Mouse (Mus musculus): ENCODE measurements at regions not wholly inside any gene's neighbourhood (a gene's known extent, or its start where the extent isn't known, plus 50 kb on each side); places are given as distances from the start of the nearest gene placed in this dataset.

- DNase-seq: peak; percentile 1
Observed at GRCm38 (mm10) chrY:43772246-43772645, 492.0 kb downstream of the Gm21739 start.

Measured in adrenal gland, adult 8-10 months (tissue).